Mouse (Mus musculus) Muller cell, postnatal 12 days (primary cell): ENCODE results near the gene Gar1.

Experiments
- DNase-seq: peaks from one replicate; pipeline ENCODE4 v3.0.0-alpha.2; 2015; ENCODE audit errors: inconsistent ontology term

The Gar1 gene

DNA sequence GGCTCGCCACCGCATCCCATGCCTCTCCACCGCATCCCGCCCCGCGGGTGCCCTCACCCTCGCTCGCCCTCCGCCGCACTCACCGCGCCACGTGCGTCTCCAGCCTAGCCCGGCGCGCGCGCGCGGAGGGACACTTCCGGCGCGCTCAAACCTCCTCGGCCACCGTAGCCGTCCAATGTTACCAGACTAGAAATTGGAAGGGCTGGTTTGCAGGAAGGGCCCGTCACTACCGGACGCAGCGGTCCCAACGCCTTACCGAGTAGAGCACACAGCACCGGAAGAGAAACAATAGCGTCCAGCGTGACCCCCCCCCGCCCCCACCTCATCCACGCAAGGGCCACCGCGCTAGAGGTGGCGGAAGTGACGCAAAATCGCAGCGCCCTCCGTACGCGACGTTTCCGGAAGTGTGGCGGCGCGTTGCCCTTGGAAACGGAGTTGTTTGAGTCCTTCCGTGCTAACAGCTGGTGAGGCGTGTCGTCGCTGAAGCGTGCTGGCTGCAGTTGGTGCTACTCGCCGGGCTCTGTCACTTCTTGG is at the start of gene Gar1:
Gene Gar1 (minus strand): TSS at position 362 of the 534 bp plus-strand sequence.
- peak; percentile 96 for DNase-seq

DNA sequence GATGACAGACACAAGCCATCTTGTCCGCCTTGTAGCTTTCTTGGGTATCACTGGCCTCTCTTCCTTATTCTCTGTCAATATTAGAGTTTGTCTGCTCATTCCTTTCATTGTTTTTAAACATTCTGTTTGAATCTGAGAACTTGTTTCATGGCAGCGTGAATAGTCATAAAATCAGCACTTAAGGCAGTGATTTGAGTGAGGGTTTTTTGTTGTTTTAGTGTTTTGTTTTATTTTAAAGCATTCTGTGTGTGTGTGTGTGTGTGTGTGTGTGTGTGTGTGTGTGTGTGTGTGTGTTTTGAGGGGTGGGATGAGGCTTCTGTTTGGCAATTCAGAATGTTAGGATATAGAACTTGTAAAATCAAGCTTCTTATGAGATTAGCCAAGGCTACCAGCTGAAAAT is 48.7 kb upstream of the Gar1 start:
- no peak for DNase-seq

DNA sequence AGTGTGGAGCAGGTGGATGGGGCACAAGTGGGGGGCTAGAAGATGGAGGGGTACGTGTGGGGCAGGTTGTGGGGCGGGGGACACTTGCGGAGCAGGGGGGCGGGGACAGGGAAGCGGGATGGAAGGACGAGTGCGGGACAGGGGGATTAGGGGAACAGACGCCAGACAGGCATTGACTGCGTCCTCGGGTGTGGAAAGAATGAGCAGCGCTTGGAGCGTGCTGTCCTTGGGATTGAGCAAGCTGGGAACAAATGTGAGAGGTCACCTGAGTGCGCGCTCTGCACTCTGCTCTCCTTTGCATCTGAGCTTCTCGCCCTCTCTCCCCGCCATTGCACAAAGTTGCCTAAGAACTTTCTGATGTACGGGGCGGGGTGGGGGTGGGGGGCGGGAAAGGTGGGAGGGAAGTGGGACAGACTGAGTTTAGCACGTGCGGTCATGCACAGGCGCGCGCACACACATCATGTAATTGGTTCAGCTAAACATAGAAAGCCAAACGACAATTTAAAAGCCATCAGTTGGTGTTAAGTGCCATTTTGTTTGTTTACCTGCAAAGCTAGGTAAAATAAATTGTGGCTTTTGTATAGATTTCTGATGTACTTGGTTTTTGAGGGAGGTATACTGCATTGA is 48.0 kb upstream of the Gar1 start:
- DNase-seq, result peak; percentile 31

DNA sequence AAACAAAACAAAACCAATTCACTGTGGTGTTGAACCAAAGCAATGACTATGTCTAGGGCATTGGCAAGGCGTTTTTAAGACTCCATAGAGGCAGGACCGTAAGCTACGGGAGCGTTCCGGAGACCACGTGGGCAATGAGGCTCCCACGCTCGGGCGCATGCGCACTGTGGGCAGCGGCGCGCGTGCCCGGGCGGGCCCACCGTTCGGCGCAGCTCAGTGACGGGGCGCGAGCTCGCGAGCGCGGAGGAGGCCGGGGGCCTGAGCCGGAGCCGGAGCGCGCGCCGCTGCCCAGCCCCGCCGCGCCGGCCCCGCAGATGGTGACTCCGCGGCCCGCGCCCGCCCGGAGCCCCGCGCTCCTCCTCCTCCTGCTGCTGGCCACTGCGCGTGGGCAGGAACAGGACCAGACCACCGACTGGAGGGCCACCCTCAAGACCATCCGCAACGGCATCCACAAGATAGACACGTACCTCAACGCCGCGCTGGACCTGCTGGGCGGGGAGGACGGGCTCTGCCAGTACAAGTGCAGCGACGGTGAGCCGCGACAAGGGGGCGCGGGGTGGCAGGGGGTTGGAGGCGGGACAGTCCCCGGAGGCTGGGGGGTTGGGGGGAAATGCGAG is 47.3 kb upstream of the Gar1 start, which contains the start of gene Pla2g12a:
Gene Pla2g12a (plus strand): TSS at position 202 of the 617 bp plus-strand sequence.
- peak; percentile 92 for DNase-seq

DNA sequence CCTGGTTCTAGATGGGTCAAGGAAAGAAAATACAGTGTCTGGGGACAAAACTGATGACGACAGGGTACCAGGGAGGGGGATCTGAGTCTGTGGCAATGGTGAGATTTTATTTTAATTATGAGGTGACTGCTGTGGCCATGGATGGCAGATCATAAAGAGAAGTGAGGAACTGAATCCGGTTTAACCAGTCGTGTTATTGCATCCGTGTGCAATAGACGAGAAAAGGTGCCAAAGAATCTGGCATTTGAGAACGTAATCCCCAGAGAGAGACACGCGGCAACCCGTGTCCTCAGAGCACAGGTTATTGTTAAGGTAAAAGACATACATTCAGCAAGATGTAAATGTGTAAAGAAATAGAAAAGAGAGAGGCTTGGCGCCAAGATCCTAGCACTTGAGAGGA is 46.1 kb upstream of the Gar1 start:
- DNase-seq, result no peak

DNA sequence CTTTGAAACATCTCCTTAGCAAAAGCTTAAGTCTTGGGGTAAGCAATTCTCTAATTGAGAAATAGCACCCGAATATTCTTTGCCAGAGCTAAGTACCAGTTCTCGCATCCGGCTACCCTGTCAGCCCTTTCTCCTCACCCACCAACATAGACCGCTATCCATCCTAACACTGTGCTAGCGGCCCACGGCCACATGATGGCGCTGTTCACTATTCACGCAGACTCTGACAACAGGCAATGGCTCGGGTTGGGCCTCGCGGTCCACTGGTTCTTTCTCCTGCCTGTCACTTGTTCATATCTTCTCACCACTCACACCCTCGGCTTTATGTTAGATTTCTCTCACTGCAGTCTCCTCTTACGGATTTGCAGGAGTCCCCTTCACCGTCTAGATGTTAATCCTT is 32.5 kb upstream of the Gar1 start:
- DNase-seq, result peak; percentile 0

DNA sequence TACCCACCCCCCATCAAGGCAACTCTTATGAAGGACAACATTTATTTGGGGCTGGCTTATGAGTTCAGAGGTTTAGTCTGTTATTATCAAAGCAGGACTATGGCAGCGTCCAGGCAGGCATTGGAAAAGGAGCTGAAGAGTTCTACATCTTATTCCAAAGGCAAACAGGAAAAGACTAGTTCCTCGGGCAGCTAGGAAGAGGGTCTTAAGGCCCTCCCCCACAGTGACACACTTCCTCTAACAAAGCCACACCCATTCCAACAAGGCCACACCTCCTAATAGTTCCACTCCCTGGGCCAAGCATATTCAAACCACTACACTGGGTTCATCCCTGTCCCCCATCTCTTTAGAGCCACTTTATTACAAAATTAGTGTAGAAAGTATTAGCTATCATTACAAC is 31.4 kb upstream of the Gar1 start:
- DNase-seq, result no peak

DNA sequence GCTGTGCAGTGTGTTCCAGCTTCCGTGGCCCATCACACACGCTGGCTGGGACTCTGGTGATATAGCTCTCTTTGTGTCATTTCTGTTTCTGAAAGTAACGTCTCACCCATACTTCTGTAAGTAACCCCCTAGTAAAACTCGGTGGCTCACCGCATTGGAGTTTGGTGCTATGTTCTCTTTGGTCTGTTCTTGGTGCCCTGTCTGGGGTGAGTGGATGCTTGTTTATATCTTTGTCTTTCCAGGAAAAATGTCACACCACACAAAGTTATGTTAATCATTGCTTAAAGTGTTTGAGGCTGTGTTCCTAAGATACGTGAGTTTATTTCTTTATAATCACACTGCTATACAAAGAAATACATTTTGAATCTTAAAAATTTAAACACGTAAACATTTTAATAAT is 15.7 kb upstream of the Gar1 start:
- no peak for DNase-seq

DNA sequence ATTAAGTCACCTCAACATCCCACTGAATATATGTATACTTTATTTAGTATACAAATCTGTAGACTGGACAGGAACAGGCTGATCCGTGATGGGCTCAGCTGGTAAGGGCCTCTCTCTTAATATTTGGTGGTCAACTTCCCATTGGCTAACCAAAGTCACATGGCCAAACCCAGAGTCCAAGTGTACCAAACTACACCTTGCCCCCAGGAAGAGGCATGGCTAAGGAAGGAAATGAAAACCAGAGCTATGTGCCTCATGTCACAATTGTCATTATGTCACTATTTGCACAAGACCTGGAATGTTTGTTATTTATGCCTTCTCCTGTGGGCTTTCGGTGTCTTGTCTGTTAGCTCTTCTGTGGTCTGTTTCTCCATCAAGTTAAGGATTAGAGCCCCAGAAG is 14.7 kb upstream of the Gar1 start:
- DNase-seq, result no peak

DNA sequence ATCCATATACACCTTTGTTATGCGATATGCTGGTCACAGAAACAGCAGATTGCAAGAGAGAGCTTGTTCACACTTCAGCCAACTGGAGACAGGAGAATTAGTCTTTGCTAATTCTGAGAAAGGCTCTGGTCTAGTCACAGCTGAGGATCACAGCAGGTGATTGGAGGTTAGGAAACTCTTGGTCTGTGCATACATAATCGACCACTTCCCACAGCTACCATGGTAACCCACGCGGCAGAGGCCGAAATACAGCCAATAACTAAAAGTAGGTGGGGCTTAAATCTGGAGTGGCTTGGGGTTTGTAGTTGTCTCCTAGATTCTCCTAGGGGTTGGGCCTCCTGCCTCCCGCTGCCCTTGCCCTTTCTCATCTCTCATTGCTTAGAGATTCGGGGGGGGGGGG is 6.8 kb upstream of the Gar1 start:
- no peak for DNase-seq

DNA sequence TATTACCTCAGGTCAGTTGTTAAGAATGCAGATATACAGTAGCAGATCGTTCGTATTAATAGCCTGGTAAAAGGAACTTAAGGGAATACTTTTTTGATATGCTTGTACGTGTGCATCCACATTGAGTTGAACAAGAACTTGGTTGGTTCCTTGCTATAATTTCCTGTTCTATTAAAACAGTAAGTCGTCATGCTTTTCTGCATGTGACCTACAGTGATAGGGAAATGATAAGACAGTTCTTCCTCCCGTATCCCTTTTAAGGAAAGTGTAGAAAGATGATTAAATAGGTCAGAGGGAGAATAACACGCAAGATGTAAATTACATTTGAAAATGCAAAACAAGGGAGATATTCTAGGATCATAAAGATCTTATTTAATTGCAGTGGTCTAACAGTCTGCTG is 5.8 kb upstream of the Gar1 start:
- no peak for DNase-seq

DNA sequence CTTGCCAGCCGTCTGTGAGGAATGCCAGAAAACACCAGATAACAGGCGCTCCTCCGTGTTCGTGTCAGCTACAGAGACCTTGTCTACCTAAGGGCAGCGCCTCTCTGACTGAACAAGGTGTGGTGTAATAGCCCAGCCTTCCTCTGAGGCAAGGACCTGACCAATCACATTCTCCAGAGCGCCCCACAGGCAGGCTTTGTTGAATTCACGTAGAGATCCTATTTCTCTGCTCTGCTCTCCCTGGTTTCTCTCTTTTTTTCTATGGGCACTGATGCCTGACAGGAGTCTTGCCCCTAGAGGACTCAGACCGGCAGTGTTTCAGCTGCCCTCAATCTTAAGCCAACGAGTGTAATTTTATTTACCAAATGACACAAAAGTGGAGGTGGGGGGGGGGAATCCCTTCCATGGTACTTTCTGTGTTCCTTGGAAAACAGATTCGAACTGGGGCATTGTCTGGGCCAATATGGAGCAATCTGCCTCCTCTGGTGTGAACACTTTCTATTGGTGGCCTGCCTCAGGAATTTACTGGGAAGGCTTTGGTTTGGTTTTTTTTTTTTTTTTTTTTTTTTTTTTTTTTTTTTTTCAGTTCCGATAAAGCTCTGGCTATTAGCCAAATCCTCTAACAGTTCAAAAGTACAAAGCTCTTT is 5.0 kb upstream of the Gar1 start:
- peak; percentile 30 for DNase-seq

DNA sequence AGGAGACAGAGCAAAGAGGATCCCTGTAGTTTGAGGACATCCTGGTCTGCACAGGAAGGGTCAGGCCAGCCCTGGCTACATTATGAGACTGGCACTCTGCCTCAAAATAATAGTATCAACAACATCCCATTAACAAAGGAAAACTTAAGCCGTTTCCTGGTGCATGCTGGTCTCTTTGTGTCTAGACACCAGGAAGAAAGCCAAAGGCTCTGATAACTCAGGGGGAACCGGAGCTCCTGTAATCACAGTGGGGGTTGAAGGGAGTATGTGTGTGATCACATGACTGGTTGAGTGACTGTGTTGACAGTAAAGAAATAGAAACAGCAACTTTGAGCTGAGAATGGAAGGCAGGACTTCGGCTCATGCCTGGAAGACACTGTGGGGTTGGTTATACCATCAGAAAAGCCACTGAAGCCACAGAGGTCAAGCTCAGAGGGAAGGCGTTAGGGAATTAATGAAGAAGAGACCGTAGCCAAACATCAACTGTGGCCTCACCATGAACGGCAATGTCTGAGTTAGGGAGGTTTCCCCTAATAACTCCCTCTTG is 4.3 kb upstream of the Gar1 start, which contains the start of gene Cfi:
Gene Cfi (plus strand): TSS at position 497 of the 547 bp plus-strand sequence.
- DNase-seq, result no peak

DNA sequence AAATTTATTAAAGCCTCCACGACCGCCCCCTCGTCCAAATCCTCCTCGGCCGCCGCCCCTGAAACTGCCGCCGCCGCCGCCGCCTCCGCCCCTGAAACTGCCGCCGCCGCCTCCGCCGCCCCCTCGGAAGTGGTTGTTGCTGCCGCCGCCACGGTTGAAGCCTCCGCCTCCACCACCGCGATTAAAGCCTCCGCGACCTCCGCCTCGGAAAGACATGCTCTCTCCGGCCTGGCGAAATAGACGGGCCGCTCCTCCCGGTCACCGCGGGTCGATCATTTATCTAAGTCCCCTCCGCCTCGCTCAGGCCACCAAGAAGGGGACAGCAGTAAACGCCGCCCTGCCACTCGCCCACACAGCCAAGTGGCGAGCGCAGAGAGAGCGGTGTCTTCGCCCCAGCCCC is 570 bp downstream of the Gar1 start:
- DNase-seq, result no peak

DNA sequence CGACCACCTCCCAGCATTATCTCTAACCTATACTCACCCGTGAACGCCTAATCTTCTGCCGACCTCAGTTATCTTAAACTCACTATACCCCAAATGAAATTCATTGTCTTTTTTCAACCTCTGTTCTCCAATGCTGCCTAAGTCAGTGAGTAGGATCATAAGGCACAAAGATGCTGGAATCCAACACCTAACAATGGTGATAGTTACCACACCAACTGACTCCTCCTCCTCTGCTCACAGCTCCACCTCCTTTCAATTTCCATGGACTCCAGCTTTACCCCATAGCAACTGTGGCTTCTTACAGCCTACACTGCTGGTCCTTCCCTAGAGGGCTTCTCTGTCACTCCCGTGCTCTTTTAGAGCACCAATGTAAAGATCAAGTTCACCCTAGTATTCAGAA is 3.5 kb downstream of the Gar1 start:
- DNase-seq, result no peak

DNA sequence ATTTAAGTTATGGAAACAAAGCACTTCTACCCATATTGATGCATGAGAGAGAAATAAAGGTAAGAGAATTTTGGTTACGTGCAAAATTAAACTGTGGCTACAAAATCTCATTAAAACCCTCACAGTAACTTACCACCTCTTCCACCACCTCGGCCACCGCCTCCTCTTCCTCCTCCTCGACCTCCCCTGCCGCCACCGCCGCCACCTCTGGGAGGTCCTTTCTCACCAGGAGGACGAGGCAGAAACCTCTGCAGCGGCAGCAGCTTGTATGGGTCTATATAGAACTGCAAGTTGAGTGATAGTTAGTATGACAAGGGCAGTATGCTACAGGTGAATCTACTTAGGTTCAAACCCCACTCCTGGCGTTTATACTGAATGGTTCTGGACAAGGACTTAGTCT is 4.5 kb downstream of the Gar1 start:
- DNase-seq, result no peak

DNA sequence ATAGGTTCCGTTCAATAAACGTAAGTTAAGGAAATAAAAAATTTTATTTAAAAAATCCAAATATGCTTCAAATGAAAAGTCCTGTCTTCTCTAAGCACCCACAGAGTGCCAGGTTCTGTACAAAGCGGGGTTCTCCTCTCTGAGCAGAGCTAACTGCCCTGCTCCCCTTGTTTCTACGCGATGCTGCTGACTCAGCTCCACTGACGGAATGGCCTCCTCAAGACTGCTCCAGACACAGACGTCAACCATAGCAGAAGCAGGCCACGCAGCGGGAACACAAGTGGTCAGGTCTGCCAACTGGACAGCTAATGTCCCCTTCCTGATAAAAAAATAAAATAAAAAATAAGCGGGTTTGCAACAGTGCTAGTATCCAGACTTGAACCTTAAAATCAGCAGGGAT is 6.3 kb downstream of the Gar1 start:
- no peak for DNase-seq

DNA sequence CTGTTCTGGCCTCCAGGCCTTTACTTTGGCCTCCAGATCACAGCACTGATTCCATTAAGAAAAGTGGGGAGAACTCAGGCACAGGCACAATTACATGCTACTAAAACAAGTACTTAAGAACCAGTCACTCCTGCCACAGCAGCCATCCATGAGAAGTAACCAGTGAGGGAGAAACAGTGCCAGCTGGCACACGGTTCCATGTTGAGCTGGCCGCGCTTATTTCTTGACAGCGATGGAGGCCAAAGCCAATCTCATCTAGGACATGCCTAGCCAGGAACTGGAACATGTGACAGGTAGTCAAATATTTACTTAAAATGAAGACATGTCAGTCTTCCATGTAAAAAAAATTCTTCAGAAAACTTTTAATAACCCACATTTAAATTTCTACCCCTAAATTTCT is 7.0 kb downstream of the Gar1 start:
- no peak for DNase-seq

DNA sequence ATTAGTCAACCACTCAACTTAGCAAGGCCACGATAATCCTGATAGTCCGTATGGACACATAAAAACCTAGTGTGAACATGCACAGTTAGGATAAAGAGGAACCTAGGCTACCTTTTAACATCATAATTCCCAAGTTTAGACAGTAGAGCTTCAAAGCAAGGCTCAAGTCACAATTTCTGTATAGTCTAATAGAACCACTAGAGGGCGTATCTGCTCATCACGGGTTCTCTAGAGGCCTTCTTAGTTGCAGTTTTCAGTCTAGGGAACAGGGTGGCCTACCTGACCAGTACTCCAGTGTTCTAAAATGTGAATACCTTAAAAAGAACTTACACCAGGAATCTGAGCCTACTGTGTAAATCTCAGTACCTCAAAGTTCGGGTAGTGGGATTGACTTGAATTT is 7.9 kb downstream of the Gar1 start:
- DNase-seq, result peak; percentile 27

DNA sequence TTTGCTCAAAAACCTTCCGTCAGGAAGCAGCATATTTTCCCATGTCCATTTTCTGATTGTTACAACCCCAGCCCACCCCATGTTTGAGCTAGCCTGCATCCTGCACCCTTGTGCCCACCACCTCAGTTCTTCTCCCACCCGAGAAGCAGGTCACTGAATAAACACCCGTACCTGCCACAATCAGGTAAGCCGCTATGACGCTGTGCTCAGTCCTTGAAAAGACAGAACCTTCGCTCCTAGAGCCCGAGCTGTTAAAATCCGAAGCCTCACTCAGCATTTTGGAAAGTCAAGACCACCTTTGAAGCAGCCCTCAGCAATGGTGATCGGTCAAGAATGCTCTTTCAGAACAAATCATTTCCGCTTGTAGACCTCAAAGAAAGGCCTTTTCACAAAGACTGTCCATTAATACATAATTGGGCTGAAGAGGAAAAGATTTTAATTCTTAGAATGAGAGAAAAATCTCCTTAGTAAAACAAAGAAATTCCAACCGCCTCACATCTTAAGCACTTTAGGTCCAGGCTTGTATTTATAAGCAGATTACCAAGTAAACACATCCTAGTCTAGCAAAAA is 8.9 kb downstream of the Gar1 start, which contains the start of gene Rrh:
Gene Rrh (minus strand): TSS at position 382 of the 570 bp plus-strand sequence.
- peak; percentile 83 for DNase-seq

DNA sequence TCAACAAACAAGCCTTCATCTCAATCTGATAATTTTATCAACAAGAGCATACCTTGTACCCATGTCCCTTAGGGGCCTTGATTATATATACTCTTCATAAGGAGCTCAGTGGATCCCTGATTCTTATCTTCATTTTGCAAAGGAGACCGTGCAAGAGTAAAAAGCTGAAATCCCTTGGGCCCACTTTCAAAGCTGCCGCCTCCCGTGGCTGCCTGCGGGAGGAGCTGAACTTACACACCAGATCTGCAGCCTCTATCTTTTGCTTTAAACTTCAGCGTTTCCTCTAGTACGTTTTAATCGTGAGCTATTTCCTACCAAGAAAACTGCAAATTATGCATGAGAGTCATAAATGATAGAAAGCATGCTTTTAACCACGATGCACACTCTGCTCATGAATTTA is 9.5 kb downstream of the Gar1 start:
- peak; percentile 54 for DNase-seq

DNA sequence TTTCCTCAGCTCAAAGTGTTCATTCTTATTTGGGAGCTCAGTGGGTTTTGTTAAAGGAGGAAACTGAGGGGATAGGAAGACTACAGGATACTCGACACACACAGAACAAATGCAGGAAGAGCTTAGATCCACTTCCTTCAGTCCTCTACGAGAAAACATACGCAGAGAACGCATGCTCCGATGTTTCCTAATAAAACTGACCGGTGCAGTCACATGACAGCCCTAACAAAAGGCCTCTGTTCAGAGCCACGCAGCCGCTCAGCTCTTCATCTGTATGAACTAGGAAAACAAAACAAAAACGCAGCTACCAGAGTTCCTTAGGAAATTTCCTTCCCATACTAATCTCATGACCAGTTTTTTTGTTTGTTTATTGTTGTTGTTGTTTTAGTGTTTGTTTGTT is 10.3 kb downstream of the Gar1 start:
- peak; percentile 76 for DNase-seq
